Mouse (Mus musculus) adrenal gland, adult 8-10 months (tissue): ENCODE measurements around the gene Srprb. TPM values are rescaled to one million over a fixed set of nuclear protein-coding genes. Genes with fewer than 3 reads are reported as not detected.
"Not testable (repeated sequence)": the region's sequence is repeated elsewhere in the genome, so short reads cannot be mapped to it uniquely, and the experiment has no call there.

Source experiments
- DNase-seq: peaks from one replicate; pipeline ENCODE4 v3.0.0; 2022
- total RNA-seq, 4 experiments: library from RNA; stranded (reverse); gene quantifications; 2 replicates each; pipeline ENCODE4 v1.2.4; 2022

Srprb gene
- total RNA-seq, 4 experiments from 2014 or later, result 38.6 to 47.5 (median 43.1) TPM

GRCm38 (mm10) chr9:103208802-103209423 is 7.0 kb upstream of the Srprb start:
- DNase-seq, result no peak

DNA sequence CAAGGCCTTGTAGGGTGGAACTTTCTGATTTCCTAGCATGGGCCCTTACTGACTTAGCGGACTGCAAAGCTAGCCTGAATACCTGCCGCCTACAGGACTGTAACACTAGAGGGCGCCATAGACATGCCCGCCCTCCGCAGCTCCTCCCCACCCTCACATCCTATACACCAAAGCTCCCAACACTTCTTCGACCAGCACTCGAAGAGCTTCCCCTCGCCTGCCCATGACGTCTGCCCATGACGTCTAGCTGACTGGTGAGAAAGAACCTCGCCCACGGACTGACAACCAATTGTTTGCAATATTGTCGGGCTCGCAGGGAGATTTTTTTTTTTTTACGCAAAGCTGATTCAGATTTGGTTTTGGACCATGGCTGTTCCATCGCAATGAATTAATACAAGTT is 5.9 kb upstream of the Srprb start:
- DNase-seq, result peak; percentile 37

GRCm38 (mm10) chr9:103205786-103206185 is 3.8 kb upstream of the Srprb start:
- DNase-seq, result no peak

GRCm38 (mm10) chr9:103188416-103188815 is 13.5 kb downstream of the Srprb start:
- DNase-seq, result peak; percentile 17

DNA sequence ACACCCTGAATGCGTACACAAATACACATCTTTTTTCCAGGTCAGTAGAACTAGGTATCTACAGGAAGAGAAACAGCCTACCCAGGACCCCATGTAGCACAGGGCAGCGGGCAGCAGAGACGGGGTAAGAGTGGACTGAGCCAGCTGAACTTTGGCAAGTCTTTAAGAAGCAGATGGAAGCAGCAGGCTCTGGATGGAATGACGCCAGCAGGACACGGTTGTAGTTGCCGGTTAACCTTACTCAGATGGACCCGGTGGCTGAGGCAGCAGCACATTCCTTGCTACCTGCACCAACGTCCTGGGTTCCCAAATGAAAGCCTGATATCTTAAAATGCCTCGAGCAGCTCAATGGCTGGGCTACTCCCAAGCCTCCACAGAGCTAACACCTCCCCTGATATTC is 15.2 kb downstream of the Srprb start:
- DNase-seq, result no peak

DNA sequence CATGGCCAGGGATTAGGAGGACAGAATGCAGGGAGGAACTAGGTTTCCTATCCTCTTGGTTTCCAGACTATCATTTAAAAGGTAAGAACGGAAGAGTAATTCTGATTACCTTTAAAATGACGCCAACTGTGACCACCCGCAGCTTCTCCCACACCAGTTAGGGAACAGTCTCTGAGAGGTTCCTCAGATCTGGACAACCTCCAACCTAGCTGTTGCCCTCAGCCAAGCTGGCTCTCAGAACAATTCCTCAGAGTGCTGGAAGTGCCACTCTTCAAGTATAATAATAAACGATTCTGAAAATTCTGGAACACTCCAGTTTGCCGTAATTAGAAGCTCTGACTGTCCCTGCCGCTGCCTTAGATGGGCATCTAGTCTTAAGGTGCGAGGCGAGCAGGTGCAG is 16.0 kb downstream of the Srprb start:
- no peak for DNase-seq

GRCm38 (mm10) chr9:103184855-103185254 is 17.1 kb downstream of the Srprb start:
- no peak for DNase-seq

- DNase-seq, result no peak
Observed at GRCm38 (mm10) chr9:103181886-103182285, 20.1 kb downstream of the Srprb start.

- DNase-seq, result peak; percentile 67
Observed at GRCm38 (mm10) chr9:103180807-103181565, 21.0 kb downstream of the Srprb start.

GRCm38 (mm10) chr9:103180303-103180702 is 21.6 kb downstream of the Srprb start:
- no peak for DNase-seq

DNA sequence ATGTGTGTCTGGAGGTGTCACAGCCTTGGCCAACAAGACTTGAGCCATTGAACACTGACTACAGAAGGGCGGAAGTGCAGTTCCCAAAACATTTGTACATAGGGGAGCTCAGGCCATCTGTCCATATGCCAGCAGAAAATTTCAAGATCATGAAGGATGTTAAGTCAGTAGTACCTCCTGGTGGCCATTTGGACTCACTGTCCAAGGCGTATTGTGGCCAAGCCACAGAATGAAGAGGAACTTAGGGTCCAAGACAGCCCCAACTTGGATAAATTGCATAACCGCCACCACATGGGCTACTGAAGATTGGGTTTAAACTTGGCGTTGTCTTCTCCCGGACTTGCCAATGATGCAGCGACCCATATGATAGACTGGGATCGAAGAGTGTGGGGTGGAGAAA is 26.2 kb downstream of the Srprb start:
- no peak for DNase-seq

DNA sequence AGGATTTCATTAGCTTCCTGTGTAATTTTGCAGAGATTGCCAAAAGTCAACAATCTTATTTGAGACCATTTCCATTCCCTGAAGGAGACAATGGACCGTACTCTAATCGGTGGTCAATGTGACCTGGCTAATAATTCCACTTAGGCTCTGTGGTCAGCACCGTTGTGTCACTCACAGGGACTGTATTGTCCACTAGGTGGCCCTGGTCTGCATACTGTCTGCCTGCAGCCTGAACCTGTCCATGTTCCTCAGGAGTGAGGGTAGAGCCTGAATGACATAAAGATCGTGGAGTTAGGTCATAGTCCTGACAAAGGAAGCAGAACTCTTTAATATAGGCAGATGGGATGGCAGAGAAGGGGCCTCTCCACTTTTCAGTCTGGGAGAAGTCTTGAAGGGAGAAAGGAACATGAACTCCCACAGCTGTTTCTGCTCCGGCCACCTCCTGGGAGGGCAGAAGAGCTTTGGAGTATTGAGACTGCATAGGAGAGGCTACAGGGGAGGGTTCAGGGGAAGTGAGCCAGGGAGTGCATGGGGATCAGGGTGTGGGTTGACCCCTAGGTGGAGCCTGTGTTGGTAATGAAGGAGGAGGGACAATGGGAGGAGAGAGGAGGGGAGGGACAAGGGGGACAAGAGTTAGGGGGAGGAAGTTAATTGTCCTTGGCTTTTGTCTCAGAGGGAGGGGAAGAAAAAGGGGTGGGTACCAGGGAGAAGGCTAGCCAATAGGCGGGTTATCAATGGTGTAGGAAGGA is 27.0 kb downstream of the Srprb start:
- DNase-seq, result peak; percentile 27

- DNase-seq, result no peak
Observed at GRCm38 (mm10) chr9:103168771-103169170, 33.2 kb downstream of the Srprb start.

- no peak for DNase-seq
Observed at GRCm38 (mm10) chr9:103168046-103168445, 33.9 kb downstream of the Srprb start.

- no peak for DNase-seq
Observed at GRCm38 (mm10) chr9:103163806-103164205, 38.1 kb downstream of the Srprb start.

DNA sequence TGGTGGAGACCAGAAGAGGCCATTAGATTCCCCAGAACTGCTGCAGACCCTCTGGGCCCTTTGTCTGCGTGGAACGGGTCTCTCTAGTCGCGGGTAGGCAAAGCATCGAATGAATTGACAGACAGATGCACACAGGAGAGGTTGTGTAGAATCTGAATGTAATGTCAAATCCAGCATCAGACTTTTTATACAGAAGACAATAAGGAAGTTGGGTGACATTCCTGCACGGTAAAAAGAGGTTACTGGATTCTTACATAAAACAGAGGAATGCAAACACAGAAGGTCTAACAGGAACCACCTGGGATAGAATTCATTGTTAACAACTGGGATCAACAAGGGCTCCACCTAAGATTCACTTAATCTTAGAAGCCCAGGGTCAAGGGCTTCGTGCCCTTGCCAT is 46.8 kb downstream of the Srprb start:
- DNase-seq, result not testable (repeated sequence)

DNA sequence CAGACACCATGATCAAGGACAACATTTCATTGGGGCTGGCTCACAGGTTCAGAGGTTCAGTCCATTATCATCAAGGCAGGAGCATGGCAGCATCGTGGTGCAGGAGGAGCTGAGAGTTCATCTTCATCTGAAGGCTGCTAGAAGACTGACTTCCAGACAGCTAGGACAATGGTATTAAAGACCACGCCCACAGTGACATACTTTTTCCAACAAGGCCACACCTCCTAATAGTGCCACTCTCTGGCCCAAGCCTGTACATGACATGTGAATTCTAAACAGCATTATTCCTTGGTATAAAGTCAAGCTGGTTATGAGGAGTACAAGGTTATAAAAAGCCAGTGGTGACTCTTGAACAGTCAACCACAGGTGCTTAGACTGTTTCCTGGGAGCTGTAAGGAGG is 47.4 kb downstream of the Srprb start:
- no peak for DNase-seq

GRCm38 (mm10) chr9:103153286-103153685 is 48.7 kb downstream of the Srprb start:
- DNase-seq, result no peak

DNA sequence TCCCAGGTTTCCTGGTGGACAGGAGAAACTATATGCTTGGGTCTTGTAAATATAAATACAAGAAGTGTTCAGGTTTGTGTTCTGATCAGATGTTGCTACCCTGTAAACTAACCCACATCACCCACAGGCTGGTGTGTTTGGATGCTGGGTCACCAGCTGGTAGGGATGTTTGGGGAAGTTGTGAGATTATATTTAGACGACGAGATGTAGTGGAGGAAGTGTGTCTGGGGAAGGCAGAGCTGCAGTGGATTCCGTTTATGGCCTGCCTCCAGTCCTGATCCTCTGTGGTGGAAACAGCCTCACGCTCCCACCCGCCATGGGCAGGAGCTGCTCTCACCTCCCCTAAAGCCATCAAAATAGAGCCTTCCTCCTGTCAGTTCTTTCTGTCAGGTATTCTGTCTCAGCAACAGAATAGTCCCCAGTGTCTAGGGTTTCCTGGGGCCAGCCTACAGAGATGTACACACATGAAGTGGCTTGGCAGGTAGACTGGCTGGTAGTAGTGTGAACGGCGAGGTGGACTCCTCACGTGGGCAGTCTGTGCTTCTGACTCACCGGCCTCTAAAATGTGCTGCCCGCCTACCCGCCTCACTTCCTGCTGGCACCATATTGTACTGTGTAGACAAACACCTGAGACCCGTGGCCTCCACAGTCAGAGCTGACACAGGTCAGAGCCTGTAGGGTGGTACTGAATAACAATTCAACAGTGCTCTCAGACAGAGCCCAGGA is 52.7 kb downstream of the Srprb start:
- no peak for DNase-seq

GRCm38 (mm10) chr9:103147103-103147502 is 54.8 kb downstream of the Srprb start:
- DNase-seq, result no peak

DNA sequence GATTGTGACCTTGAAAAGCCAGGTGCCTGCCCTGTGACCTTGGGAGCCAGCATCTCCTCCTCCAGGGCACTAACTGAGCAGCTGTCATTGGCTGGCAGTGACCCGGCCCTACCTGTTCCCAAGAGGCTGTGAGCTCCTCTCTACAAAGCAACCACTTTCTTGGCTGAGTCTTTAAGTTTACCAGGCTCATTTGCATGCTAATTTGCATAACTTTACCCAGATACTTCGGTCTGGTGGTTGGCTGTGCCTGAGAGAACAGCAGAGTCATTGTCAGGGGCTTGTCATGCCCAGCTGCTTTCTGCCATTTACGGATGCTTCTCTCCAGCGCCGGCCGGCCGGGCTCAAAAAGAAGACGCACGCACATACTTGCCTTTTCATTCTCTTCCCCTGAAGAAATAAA is 55.2 kb downstream of the Srprb start:
- DNase-seq, result no peak

- DNase-seq, result no peak
Observed at GRCm38 (mm10) chr9:103146257-103146656, 55.7 kb downstream of the Srprb start.

DNA sequence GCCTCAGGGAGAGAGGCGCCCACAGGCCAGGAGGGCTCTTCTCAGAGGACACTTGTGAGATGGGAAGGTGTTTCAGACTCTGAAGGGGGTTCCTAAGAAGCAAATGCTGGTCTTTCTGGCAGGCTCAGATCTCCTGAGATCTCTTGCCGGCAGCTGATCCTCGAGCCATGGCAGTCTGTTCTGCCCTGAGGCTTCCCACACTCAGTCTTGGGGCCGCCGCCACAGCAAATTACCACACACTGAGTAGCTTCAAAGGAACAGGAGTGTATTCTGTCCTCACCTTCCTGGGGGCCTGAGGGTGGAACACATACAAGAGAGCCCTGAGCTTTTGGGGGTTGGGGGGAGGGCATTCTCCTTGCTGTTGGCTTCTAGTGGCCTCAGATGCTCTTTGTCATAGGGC is 56.6 kb downstream of the Srprb start:
- no peak for DNase-seq
